Mouse (Mus musculus) brain, adult 10 weeks (tissue): ENCODE measurements around the gene Gpsm2. TPM values are rescaled to one million over a fixed set of nuclear protein-coding genes. Genes with fewer than 3 reads are reported as not detected.

ENCODE experiments used
- polyA plus RNA-seq: library from polyadenylated mRNA; stranded (reverse); fragments of 350-450 nt; fragmentation: Illumina TruSeq; extraction: RNeasy Lipid Tissue Mini Kit (QIAGEN cat#74804); gene quantifications from one replicate; pipeline ENCODE4 v1.2.3, GENCODE M21; 2015; ENCODE audit warnings: low read depth, low replicate concordance

Gene Gpsm2
- 9.9 TPM for polyA plus RNA-seq

DNA sequence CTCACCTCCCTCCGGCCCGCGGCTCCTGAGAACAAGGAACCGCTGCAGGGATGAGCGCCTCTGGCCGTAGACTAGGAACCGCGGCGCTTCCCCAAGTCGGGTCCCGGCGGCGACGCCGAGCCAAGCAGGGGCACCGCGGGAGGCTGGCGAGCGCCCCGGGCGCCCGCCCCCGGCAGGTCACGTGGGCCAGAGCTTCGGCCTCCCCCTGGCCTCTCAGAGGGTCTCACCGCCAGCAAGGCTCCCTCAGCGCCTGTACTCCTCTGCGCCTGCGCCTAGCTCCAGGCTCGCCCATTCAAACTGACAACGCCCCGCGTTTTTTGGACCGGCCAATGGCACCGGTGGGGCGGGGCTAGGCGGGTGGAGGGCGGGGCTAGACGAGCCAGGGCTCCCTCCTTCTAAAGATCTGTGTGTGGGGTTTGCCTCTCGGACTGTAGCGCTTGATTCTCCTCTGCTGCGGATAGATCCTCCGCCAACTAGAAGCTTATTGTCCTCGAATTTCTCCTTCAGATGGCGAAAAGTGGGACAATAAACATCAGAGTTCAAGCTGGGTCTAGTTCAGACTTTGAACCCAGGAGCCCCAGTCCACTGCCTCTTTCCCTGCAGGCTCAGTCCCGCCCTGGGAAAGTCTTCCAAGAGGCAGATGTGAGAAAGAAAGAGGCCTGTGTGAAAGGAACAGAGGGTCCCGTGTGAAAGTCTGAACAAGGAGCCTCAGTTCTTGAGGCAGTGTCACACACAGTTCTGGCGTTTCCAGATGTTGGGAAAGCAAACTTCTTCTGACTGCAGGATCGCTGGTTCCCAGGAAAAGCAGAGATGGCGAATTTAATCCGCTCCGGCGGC lies at the start of gene Gpsm2:
TSS of gene Gpsm2 (minus strand) at position 274 of the 837 bp plus-strand sequence.

DNA sequence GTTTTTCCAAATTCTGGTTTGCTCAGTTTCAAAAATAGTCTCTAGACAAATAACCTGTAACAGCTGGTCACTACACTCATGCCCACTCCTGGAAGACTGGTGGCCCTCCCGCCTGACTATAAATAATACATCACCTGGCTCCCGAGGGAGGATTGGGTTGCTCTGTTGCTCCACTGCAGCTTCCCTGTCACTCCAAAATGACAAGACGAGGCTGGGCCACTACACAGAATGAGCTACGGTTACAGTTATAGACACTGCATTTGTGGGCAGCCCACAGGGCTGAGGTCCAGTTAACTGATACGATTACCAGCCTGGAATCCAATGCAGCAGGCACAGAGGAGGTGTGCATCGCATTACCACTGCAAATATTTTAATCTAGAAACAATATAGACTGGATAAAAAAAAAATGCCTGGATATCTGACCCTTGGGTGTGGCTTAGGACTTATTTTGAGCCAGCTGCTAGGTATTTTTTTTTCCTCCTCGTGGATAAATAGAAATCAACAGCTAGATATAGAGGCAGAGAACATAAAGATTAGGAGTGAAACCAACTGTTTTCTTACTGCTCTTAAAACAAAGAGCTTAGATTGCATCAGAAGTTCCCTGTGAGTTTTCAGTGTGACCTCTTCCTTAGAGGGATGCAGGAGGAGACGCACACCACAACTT lies 17.1 kb upstream of the Gpsm2 start, which contains the start of gene Aknad1:
TSS of gene Aknad1 (plus strand) at position 614 of the 664 bp plus-strand sequence.

DNA sequence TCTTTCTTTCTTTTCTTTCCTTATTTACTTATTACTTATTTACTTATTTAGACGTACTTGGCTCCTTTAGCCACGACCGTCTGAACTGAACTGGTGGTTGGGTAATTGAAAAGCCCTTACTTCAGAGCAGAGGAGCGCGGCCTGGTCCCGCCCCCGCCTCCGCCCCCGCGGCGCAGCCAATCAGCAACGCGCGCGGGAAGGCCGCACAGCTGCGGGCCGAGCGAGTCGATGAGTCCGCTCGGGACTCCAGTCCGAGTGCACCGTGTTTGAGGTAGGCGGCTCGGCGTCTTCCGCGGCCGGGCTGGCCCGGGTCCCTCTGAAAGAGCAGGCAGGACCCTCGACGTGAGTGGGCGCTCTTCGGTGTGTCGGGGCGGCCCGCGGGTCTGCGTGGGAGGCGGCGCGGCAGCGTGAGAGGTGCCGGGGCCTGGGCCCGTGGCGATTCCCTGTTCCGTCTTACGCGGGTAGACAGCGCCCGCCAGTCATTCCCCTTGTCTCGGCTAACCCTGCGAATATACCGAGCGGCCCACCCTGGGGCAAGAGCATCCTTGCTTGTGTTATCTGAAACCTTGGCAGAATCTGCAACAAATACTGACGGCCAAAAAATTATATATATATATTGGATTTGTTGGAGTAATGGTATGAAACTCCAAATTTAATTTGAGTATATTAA lies 68.3 kb downstream of the Gpsm2 start, which contains the start of gene Clcc1:
TSS of gene Clcc1 (plus strand) at position 204 of the 670 bp plus-strand sequence.

Other genes starting within 250 kb of the Gpsm2 start
- 5.5 TPM for gene 1700013F07Rik, start 188.2 kb downstream of the Gpsm2 start, polyA plus RNA-seq
- 16.1 TPM for gene 5330417C22Rik, start 185.8 kb downstream of the Gpsm2 start, polyA plus RNA-seq
- gene Tmem167b, start 159.8 kb downstream of the Gpsm2 start, polyA plus RNA-seq = 48.9 TPM
- 59.8 TPM for gene Taf13, start 150.6 kb downstream of the Gpsm2 start, polyA plus RNA-seq
- 100 TPM for gene Wdr47, start 131.0 kb downstream of the Gpsm2 start, polyA plus RNA-seq
- gene Clcc1, start 68.4 kb downstream of the Gpsm2 start, polyA plus RNA-seq = 37.6 TPM
- gene Aknad1, start 17.3 kb upstream of the Gpsm2 start, polyA plus RNA-seq = not detected
- 30.1 TPM for gene Stxbp3, start 118.2 kb upstream of the Gpsm2 start, polyA plus RNA-seq
- not detected for gene Fndc7, start 167.7 kb upstream of the Gpsm2 start, polyA plus RNA-seq
- 52.7 TPM for gene Prpf38b, start 189.4 kb upstream of the Gpsm2 start, polyA plus RNA-seq
- gene Henmt1, start 217.6 kb upstream of the Gpsm2 start, polyA plus RNA-seq = 2.2 TPM
- not detected for gene Gm9857, start 218.1 kb upstream of the Gpsm2 start, polyA plus RNA-seq